Mouse (Mus musculus): ENCODE data around the gene Hist1h1a. TPM values are rescaled to one million over a fixed set of nuclear protein-coding genes. Genes with fewer than 3 reads are reported as not detected.

Gene Hist1h1a
- polyA plus RNA-seq, 1 experiment from 2014 or later, result 0.67 TPM

GRCm38 (mm10) chr13:23752742-23753172 is 10.7 kb upstream of the Hist1h1a start:
- Histone ChIP-seq H3K4me3 (ENCODE audit: low read depth, low read length) (peak overlapping the region; percentile 34), H3K4me2 (peak overlapping the region; percentile 57), H3K27ac (ENCODE audit: low read depth, low read length) (peak overlapping the region; percentile 81; the same call in 1 of the 2 replicates), H3K27me3 (ENCODE audit: control insufficient read depth, insufficient read depth, low read length) (no peaks in the 10 kb centered on the region), H3K9ac (ENCODE audit: low read depth, low read length) (peak overlapping the region; percentile 75), H3K36me3 (ENCODE audit: control insufficient read depth, insufficient read depth, low read length) (no peaks in the 10 kb centered on the region), H3K9me3 (replicated peaks; ENCODE audit: control insufficient read depth, low read length) (no peaks in the 10 kb centered on the region), H3K4me1 (ENCODE audit: control insufficient read depth, insufficient read depth, low read length) (peaks cover 8% of the 10 kb centered on the region)
- ATAC-seq (replicated peaks; ENCODE audit: insufficient number of reproducible peaks, low FRiP score, low TSS enrichment), result no peak
- 6% methylated on average over 6 of the region's 6 CpGs for WGBS (ENCODE audit: insufficient replicate concordance)

- no peaks in the 10 kb centered on the region for H3K36me3 ChIP-seq (ENCODE audit: control insufficient read depth, insufficient read depth, low read length)
- ATAC-seq (replicated peaks; ENCODE audit: insufficient number of reproducible peaks, low FRiP score, low TSS enrichment), result no peak
- peak overlapping the region; percentile 41; the same call in 1 of the 2 replicates for H3K27ac ChIP-seq (ENCODE audit: low read depth, low read length)
- H3K9ac ChIP-seq (ENCODE audit: low read depth, low read length), result 0 out of 2 replicates have a peak overlapping the region, but pooled peaks have one; percentile 22
- no peak overlapping the region for H3K4me3 ChIP-seq (ENCODE audit: low read depth, low read length)
- H3K27me3 ChIP-seq (ENCODE audit: control insufficient read depth, insufficient read depth, low read length), result no peaks in the 10 kb centered on the region
- 57% methylated on average over 4 of the region's 4 CpGs for WGBS (ENCODE audit: insufficient replicate concordance)
- no peaks in the 10 kb centered on the region for H3K9me3 ChIP-seq (replicated peaks; ENCODE audit: control insufficient read depth, low read length)
- 0 out of 2 replicates have a peak, but pooled peaks cover 3% of the 10 kb centered on the region for H3K4me1 ChIP-seq (ENCODE audit: control insufficient read depth, insufficient read depth, low read length)
- peak overlapping the region; percentile 57 for H3K4me2 ChIP-seq
Measured at GRCm38 (mm10) chr13:23753314-23754078, 10.0 kb upstream of the Hist1h1a start.

- Histone ChIP-seq H3K9me3 (replicated peaks; ENCODE audit: control insufficient read depth, low read length) (no peaks in the 10 kb centered on the region), H3K4me2 (no peak overlapping the region), H3K9ac (ENCODE audit: low read depth, low read length) (no peak overlapping the region), H3K36me3 (ENCODE audit: control insufficient read depth, insufficient read depth, low read length) (no peaks in the 10 kb centered on the region), H3K27ac (ENCODE audit: low read depth, low read length) (0 out of 2 replicates have a peak overlapping the region, but pooled peaks have one; percentile 22), H3K4me1 (ENCODE audit: control insufficient read depth, insufficient read depth, low read length) (peaks cover 5% of the 10 kb centered on the region; the same call in 1 of the 2 replicates), H3K27me3 (ENCODE audit: control insufficient read depth, insufficient read depth, low read length) (no peaks in the 10 kb centered on the region), H3K4me3 (ENCODE audit: low read depth, low read length) (no peak overlapping the region)
- no peak for ATAC-seq (replicated peaks; ENCODE audit: insufficient number of reproducible peaks, low FRiP score, low TSS enrichment)
Measured at GRCm38 (mm10) chr13:23755000-23755399, 8.5 kb upstream of the Hist1h1a start.

- ATAC-seq (replicated peaks; ENCODE audit: insufficient number of reproducible peaks, low FRiP score, low TSS enrichment), result peak; percentile 68
- H3K4me3 ChIP-seq (ENCODE audit: low read depth, low read length), result peak within 1 kb of the TSS; percentile 36
- peak within 1 kb of the TSS; percentile 67 for H3K4me2 ChIP-seq
- H3K9ac ChIP-seq (ENCODE audit: low read depth, low read length), result peak within 1 kb of the TSS; percentile 73
- H3K27ac ChIP-seq (ENCODE audit: low read depth, low read length), result peak within 1 kb of the TSS; percentile 93
- peaks cover 11% of the 10 kb centered on the region; the same call in 1 of the 2 replicates for H3K4me1 ChIP-seq (ENCODE audit: control insufficient read depth, insufficient read depth, low read length)
- 0% methylated on average over 17 of the region's 22 CpGs for WGBS (ENCODE audit: insufficient replicate concordance)
- H3K9me3 ChIP-seq (replicated peaks; ENCODE audit: control insufficient read depth, low read length), result no peaks in the 10 kb centered on the region
- H3K27me3 ChIP-seq (ENCODE audit: control insufficient read depth, insufficient read depth, low read length), result no peaks in the 10 kb centered on the region
- no peaks in the 10 kb centered on the region for H3K36me3 ChIP-seq (ENCODE audit: control insufficient read depth, insufficient read depth, low read length)
Measured at GRCm38 (mm10) chr13:23756790-23757189, 6.7 kb upstream of the Hist1h1a start, which contains the start of gene Hist1h4b. Gene Hist1h4b (plus strand): TSS chr13:23757013.

- peak overlapping the region; percentile 73 for H3K9ac ChIP-seq (ENCODE audit: low read depth, low read length)
Measured at GRCm38 (mm10) chr13:23757211-23757773, 6.2 kb upstream of the Hist1h1a start.

GRCm38 (mm10) chr13:23757921-23758320 is 5.5 kb upstream of the Hist1h1a start:
- Histone ChIP-seq H3K4me1 (ENCODE audit: control insufficient read depth, insufficient read depth, low read length) (peaks cover 11% of the 10 kb centered on the region; the same call in 1 of the 2 replicates), H3K9me3 (replicated peaks; ENCODE audit: control insufficient read depth, low read length) (no peaks in the 10 kb centered on the region), H3K27ac (ENCODE audit: low read depth, low read length) (peak overlapping the region; percentile 38; the same call in 1 of the 2 replicates), H3K27me3 (ENCODE audit: control insufficient read depth, insufficient read depth, low read length) (no peaks in the 10 kb centered on the region), H3K4me3 (ENCODE audit: low read depth, low read length) (no peak overlapping the region), H3K4me2 (peak overlapping the region; percentile 67; the same call in 1 of the 2 replicates), H3K9ac (ENCODE audit: low read depth, low read length) (no peak overlapping the region), H3K36me3 (ENCODE audit: control insufficient read depth, insufficient read depth, low read length) (no peaks in the 10 kb centered on the region)
- ATAC-seq (replicated peaks; ENCODE audit: insufficient number of reproducible peaks, low FRiP score, low TSS enrichment), result no peak
- 47% methylated on average over 3 of the region's 3 CpGs for WGBS (ENCODE audit: insufficient replicate concordance)

More at GRCm38 (mm10) chr13:23757211-23757773, 6.2 kb upstream of the Hist1h1a start:
- peak; percentile 3; the same call in 1 of the 2 replicates for ATAC-seq (replicated peaks; ENCODE audit: insufficient number of reproducible peaks, low FRiP score, low TSS enrichment)
- Histone ChIP-seq H3K4me3 (ENCODE audit: low read depth, low read length) (peak overlapping the region; percentile 36), H3K4me1 (ENCODE audit: control insufficient read depth, insufficient read depth, low read length) (peaks cover 11% of the 10 kb centered on the region; the same call in 1 of the 2 replicates), H3K27ac (ENCODE audit: low read depth, low read length) (peak overlapping the region; percentile 93), H3K36me3 (ENCODE audit: control insufficient read depth, insufficient read depth, low read length) (no peaks in the 10 kb centered on the region), H3K27me3 (ENCODE audit: control insufficient read depth, insufficient read depth, low read length) (no peaks in the 10 kb centered on the region), H3K4me2 (peak overlapping the region; percentile 67), H3K9me3 (replicated peaks; ENCODE audit: control insufficient read depth, low read length) (no peaks in the 10 kb centered on the region)
- WGBS (ENCODE audit: insufficient replicate concordance), result 2% methylated on average over 16 of the region's 23 CpGs

- Histone ChIP-seq H3K36me3 (ENCODE audit: control insufficient read depth, insufficient read depth, low read length) (no peaks in the 10 kb centered on the region), H3K9me3 (replicated peaks; ENCODE audit: control insufficient read depth, low read length) (no peaks in the 10 kb centered on the region), H3K4me1 (ENCODE audit: control insufficient read depth, insufficient read depth, low read length) (peaks cover 18% of the 10 kb centered on the region), H3K27me3 (ENCODE audit: control insufficient read depth, insufficient read depth, low read length) (no peaks in the 10 kb centered on the region), H3K4me3 (ENCODE audit: low read depth, low read length) (no peak overlapping the region), H3K4me2 (no peak overlapping the region; the same call in 1 of the 2 replicates), H3K9ac (ENCODE audit: low read depth, low read length) (no peak overlapping the region), H3K27ac (ENCODE audit: low read depth, low read length) (peak overlapping the region; percentile 29; the same call in 1 of the 2 replicates)
- no peak for ATAC-seq (replicated peaks; ENCODE audit: insufficient number of reproducible peaks, low FRiP score, low TSS enrichment)
- 79% methylated on average over 3 of the region's 3 CpGs for WGBS (ENCODE audit: insufficient replicate concordance)
Measured at GRCm38 (mm10) chr13:23759251-23759771, 4.2 kb upstream of the Hist1h1a start.

GRCm38 (mm10) chr13:23759916-23760239 is 3.6 kb upstream of the Hist1h1a start:
- Histone ChIP-seq H3K4me2 (peak overlapping the region; percentile 95), H3K9me3 (replicated peaks; ENCODE audit: control insufficient read depth, low read length) (no peaks in the 10 kb centered on the region), H3K4me3 (ENCODE audit: low read depth, low read length) (peak overlapping the region; percentile 56; the same call in 1 of the 2 replicates), H3K9ac (ENCODE audit: low read depth, low read length) (peak overlapping the region; percentile 77), H3K36me3 (ENCODE audit: control insufficient read depth, insufficient read depth, low read length) (no peaks in the 10 kb centered on the region), H3K27ac (ENCODE audit: low read depth, low read length) (peak overlapping the region; percentile 98), H3K27me3 (ENCODE audit: control insufficient read depth, insufficient read depth, low read length) (no peaks in the 10 kb centered on the region), H3K4me1 (ENCODE audit: control insufficient read depth, insufficient read depth, low read length) (peaks cover 19% of the 10 kb centered on the region)
- WGBS (ENCODE audit: insufficient replicate concordance), result 68% methylated on average over 1 of the region's 1 CpGs
- no peak for ATAC-seq (replicated peaks; ENCODE audit: insufficient number of reproducible peaks, low FRiP score, low TSS enrichment)
